Mouse (Mus musculus) limb, embryonic 15.5 days (tissue): ENCODE results near the gene Mgll. TPM values are rescaled to one million over a fixed set of nuclear protein-coding genes. Genes with fewer than 3 reads are reported as not detected.
A peak's percentile ranks its signal among the peaks of the same experiment; 100 is the strongest.

ENCODE experiments used
- ATAC-seq: fragments of 200-750 bp; cut with Nextera tagmentation; 2 replicates; pipeline ENCODE4 v1.8.0; 2017; ENCODE audit warnings: low read depth, moderate TSS enrichment; ENCODE audit not compliant: insufficient number of reproducible peaks, low FRiP score, low TSS enrichment
- H3K27ac ChIP-seq: fragments of 300-500 bp; sonication (generic); 2 replicates; pipeline ENCODE4 v1.5.1; 2015; ENCODE audit warnings: moderate library complexity, mild to moderate bottlenecking, inconsistent platforms
- H3K27me3 ChIP-seq: fragments of 300-500 bp; sonication (generic); 2 replicates; pipeline ENCODE4 v1.6.1; 2015; ENCODE audit warnings: inconsistent platforms
- H3K36me3 ChIP-seq: fragments of 300-500 bp; sonication (generic); 2 replicates; pipeline ENCODE4 v1.6.1; 2015; ENCODE audit warnings: inconsistent platforms
- H3K4me1 ChIP-seq: fragments of 300-500 bp; sonication (generic); 2 replicates; pipeline ENCODE4 v1.6.1; 2015; ENCODE audit warnings: inconsistent platforms
- H3K4me2 ChIP-seq: fragments of 300-500 bp; sonication (generic); 2 replicates; pipeline ENCODE4 v1.6.1; 2015; ENCODE audit warnings: mild to moderate bottlenecking, inconsistent platforms
- H3K4me3 ChIP-seq: fragments of 300-500 bp; sonication (generic); 2 replicates; pipeline ENCODE4 v1.5.1; 2015; ENCODE audit warnings: mild to moderate bottlenecking, inconsistent platforms
- H3K9ac ChIP-seq: fragments of 300-500 bp; sonication (generic); 2 replicates; pipeline ENCODE4 v1.6.1; 2015; ENCODE audit warnings: inconsistent platforms
- H3K9me3 ChIP-seq: fragments of 300-500 bp; sonication (generic); 2 replicates; pipeline ENCODE4 v1.6.1; 2016; ENCODE audit warnings: inconsistent platforms
- WGBS: fragments of 180-500 bp; shearing (Covaris S2); methylation state at CpG from one replicate; pipeline ENCODE4 v1.1.7; 2015; 5-methylcytosine and 5-hydroxymethylcytosine counted together
- polyA plus RNA-seq: library from polyadenylated mRNA; unstranded; fragments of >200 nt; fragmentation: Nextera tagmentation; extraction: Ambion mirVana; gene quantifications from 2 replicates; pipeline ENCODE4 v1.2.1, GENCODE M21; 2015

Gene Mgll
- 21.1 and 21.9 TPM in 2 replicates for polyA plus RNA-seq

DNA sequence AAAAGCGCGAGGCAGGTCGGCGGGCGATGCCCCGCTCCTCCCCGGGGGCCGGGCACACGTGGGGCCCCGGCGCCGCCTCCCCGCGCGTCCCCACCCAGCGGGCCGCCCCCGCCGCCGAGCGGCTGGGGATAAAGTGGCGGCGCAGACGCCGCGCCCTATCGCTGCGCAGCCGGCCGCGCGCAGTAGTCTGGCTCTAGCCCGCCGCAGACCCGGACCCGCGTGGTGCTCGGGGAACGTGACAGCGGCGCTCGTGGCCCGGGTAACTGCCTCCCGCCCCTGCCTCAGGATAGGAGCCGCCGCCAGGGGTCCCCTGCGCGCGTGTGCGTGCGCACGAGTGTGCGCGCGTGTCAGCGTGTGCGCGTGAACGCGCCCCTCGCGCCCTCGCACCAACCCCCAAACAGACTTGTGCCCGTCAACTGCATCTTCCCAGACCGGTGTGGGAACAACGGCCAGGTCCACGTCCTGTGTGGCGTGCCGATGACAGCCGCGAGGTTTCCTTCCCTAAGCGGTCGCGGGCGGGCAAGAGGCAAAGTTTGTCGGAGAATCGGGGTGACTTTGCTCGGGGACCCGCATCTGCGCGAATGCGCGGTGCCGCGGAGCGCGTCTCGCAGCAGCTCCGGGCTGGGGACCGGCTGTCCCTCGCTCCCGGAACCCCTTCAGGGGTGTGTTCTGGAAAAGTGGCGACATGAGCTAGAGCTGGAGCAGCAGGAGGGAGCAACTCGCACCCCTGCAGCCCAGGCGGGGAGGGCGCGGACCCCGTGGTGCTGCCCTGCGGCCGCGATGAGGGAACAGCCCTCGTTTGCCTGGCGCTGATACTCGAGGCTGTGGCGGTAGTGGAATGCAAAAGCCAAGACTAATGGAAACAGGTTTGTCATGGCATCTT lies at the start of gene Mgll:
Mgll (plus strand) TSS at position 100 of the 883 bp plus-strand sequence.
- H3K4me2 ChIP-seq = peak within 1 kb of the TSS; percentile 94
- H3K9ac ChIP-seq = peak within 1 kb of the TSS; percentile 45
- peak within 1 kb of the TSS; percentile 67 for H3K4me3 ChIP-seq
- peak; percentile 68 for ATAC-seq
- H3K9me3 ChIP-seq = no peaks in the 10 kb centered on the region
- peaks cover 11% of the 10 kb centered on the region for H3K4me1 ChIP-seq
- peak within 1 kb of the TSS; percentile 66 for H3K27ac ChIP-seq
- WGBS = under 1% methylated on average over 104 of the region's 105 CpGs
- no peaks in the 10 kb centered on the region for H3K36me3 ChIP-seq
- H3K27me3 ChIP-seq = peaks cover 4% of the 10 kb centered on the region; the same call in 1 of the 2 replicates

DNA sequence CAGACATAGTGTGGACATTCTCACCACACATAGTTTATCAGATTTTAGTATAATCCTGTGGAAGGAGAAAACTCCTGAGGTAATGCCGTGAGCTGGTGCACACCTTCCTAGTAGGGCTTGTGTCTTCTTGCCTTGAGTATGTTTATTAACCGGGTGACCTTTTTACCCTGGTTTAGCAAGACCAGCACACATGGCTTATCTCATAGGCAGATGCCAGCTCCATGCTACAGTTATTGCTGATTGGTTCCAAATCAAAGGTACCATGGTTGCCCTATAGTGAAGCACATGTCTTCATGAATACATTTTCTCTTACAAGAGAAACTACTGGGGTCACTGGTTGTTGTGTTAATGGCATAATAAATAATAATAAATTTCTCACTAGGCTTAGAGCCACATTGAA lies 48.4 kb upstream of the Mgll start:
- no peak overlapping the region for H3K4me2 ChIP-seq
- no peaks in the 10 kb centered on the region for H3K4me1 ChIP-seq
- H3K36me3 ChIP-seq = no peaks in the 10 kb centered on the region
- H3K4me3 ChIP-seq = no peak overlapping the region
- H3K9ac ChIP-seq = no peak overlapping the region
- no peak for ATAC-seq
- H3K27me3 ChIP-seq = no peaks in the 10 kb centered on the region
- 77% methylated on average over 2 of the region's 2 CpGs for WGBS
- no peak overlapping the region for H3K27ac ChIP-seq
- H3K9me3 ChIP-seq = no peaks in the 10 kb centered on the region

- ATAC-seq = no peak
- WGBS = 85% methylated on average over 6 of the region's 6 CpGs
These were observed 47.2 kb upstream of the Mgll start for GRCm38 (mm10) chr6:88676753-88677736.

GRCm38 (mm10) chr6:88677738-88678137 lies 46.5 kb upstream of the Mgll start:
- Histone ChIP-seq H3K9ac (no peak overlapping the region), H3K4me2 (no peak overlapping the region), H3K4me1 (no peaks in the 10 kb centered on the region), H3K27ac (no peak overlapping the region), H3K36me3 (no peaks in the 10 kb centered on the region), H3K9me3 (no peaks in the 10 kb centered on the region), H3K27me3 (no peaks in the 10 kb centered on the region), H3K4me3 (no peak overlapping the region)
- WGBS = 64% methylated on average over 2 of the region's 2 CpGs
- no peak for ATAC-seq

More at GRCm38 (mm10) chr6:88676753-88677736, 47.2 kb upstream of the Mgll start:
- Histone ChIP-seq H3K4me1 (no peaks in the 10 kb centered on the region), H3K9ac (no peak overlapping the region), H3K27me3 (no peaks in the 10 kb centered on the region), H3K27ac (no peak overlapping the region), H3K36me3 (no peaks in the 10 kb centered on the region), H3K9me3 (no peaks in the 10 kb centered on the region), H3K4me3 (no peak overlapping the region), H3K4me2 (no peak overlapping the region)

DNA sequence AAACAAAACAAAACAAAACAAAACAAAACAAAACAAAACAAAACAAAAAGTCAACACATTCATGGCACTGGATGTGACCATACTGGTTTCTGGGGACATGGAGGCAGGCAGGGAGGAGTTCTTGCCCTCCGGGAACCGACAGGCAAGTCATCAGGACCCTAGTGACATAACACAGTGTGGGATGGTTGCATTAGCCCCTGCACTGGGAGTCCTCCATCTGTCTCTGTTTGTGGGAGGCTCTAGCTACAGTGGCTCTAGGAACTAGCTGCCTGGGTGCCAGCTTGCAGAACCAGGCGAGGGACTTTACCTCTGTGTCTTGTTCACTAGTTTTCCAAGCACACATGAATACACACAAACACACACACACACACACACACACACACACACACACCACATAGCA lies 43.2 kb upstream of the Mgll start:
- no peak for ATAC-seq
- Histone ChIP-seq H3K9me3 (no peaks in the 10 kb centered on the region), H3K27ac (no peak overlapping the region), H3K4me1 (no peaks in the 10 kb centered on the region), H3K27me3 (no peaks in the 10 kb centered on the region), H3K36me3 (no peaks in the 10 kb centered on the region), H3K9ac (no peak overlapping the region), H3K4me2 (no peak overlapping the region), H3K4me3 (no peak overlapping the region)
- WGBS = 78% methylated on average over 3 of the region's 3 CpGs

DNA sequence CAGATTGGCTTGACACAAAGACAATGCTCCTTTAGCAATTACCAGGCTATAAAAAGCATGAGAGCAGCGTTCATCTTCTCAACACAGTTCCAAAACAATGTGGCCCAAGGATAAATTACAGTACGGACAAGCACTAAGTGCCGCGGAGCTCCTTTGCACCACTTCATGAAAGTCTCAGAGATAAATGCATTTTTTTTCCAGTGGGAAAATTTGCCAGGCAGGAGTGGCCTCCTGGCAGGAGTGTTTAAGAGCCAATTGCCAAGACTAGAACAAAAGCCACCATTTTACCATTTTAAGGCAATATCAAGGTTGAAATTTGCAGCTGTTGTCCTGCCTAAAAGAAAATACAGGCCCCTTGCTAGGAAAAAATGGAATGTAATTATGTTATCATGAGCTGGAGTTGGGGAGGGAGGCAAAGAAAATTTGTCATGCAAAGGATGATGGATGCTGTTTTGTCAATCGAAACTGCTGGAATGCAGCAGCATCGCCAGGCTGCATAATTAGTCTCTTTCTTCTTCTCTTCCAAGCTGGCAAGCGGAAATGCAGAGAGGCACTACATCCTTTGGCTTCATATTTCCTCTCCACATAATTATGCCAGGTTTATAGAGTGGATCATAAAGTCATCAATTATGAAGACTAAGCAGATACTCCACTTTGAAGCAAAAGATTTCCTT lies 40.7 kb upstream of the Mgll start:
- H3K9ac ChIP-seq = no peak overlapping the region
- no peak overlapping the region for H3K4me3 ChIP-seq
- H3K4me1 ChIP-seq = no peaks in the 10 kb centered on the region
- no peak overlapping the region for H3K27ac ChIP-seq
- WGBS = 53% methylated on average over 7 of the region's 7 CpGs
- no peak for ATAC-seq
- H3K9me3 ChIP-seq = no peaks in the 10 kb centered on the region
- no peaks in the 10 kb centered on the region for H3K27me3 ChIP-seq
- no peak overlapping the region for H3K4me2 ChIP-seq
- no peaks in the 10 kb centered on the region for H3K36me3 ChIP-seq

DNA sequence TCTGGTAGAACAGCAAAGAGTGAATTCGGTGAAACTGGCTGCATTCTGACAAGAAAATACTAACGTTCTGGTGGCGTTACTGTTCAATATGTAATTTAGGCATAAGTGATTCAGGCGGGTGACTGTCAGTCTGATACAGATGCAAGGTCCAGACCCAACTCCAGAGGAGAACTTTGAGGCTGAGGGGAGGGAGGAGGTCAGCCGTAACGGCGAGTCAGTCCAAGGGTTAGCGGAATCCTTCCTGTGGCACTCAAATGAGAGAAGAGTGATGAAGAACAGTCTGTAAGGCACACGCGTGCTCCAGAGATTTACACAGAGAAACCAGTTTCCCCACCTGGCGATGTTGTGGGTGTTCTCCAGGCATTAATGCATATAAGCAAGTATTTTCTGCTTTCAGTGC lies 36.0 kb upstream of the Mgll start:
- Histone ChIP-seq H3K27me3 (no peaks in the 10 kb centered on the region), H3K4me1 (no peaks in the 10 kb centered on the region), H3K9me3 (no peaks in the 10 kb centered on the region), H3K27ac (no peak overlapping the region), H3K36me3 (no peaks in the 10 kb centered on the region), H3K4me2 (no peak overlapping the region), H3K4me3 (no peak overlapping the region), H3K9ac (no peak overlapping the region)
- no peak for ATAC-seq
- 81% methylated on average over 11 of the region's 11 CpGs for WGBS

GRCm38 (mm10) chr6:88688712-88689111 lies 35.5 kb upstream of the Mgll start:
- Histone ChIP-seq H3K4me2 (no peak overlapping the region), H3K9me3 (no peaks in the 10 kb centered on the region), H3K27ac (no peak overlapping the region), H3K4me3 (no peak overlapping the region), H3K9ac (no peak overlapping the region), H3K27me3 (no peaks in the 10 kb centered on the region), H3K36me3 (no peaks in the 10 kb centered on the region), H3K4me1 (no peaks in the 10 kb centered on the region)
- no peak for ATAC-seq
- WGBS = 66% methylated on average over 3 of the region's 3 CpGs

GRCm38 (mm10) chr6:88690211-88690610 lies 34.0 kb upstream of the Mgll start:
- H3K4me1 ChIP-seq = no peaks in the 10 kb centered on the region
- no peak overlapping the region for H3K9ac ChIP-seq
- H3K4me2 ChIP-seq = no peak overlapping the region
- H3K27me3 ChIP-seq = no peaks in the 10 kb centered on the region
- H3K27ac ChIP-seq = no peak overlapping the region
- H3K4me3 ChIP-seq = no peak overlapping the region
- H3K9me3 ChIP-seq = no peaks in the 10 kb centered on the region
- H3K36me3 ChIP-seq = no peaks in the 10 kb centered on the region
- WGBS = 58% methylated on average over 3 of the region's 3 CpGs
- no peak for ATAC-seq

DNA sequence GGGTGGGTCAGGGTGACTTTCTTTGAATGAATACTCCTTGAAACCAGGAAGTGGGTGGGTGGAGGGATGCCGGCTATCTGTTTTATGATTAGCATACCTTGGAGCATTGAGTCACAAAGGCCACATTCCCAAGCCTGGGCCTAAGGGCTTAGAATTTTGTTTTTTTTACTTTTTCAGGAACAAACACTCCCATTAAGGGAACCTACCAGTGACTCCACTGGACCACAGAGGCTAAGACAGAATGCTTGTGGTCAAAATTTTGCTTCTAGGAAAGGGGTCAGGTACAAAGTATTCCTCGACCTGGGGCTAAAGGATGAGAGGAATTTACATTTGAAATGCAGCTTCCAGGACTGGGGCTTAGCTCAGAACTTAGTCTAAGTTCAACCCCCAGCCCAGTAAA lies 32.9 kb upstream of the Mgll start:
- Histone ChIP-seq H3K36me3 (no peaks in the 10 kb centered on the region), H3K4me1 (no peaks in the 10 kb centered on the region), H3K4me3 (no peak overlapping the region), H3K9me3 (no peaks in the 10 kb centered on the region), H3K9ac (no peak overlapping the region), H3K4me2 (no peak overlapping the region), H3K27ac (no peak overlapping the region), H3K27me3 (no peaks in the 10 kb centered on the region)
- no peak for ATAC-seq
- 78% methylated on average over 2 of the region's 2 CpGs for WGBS

DNA sequence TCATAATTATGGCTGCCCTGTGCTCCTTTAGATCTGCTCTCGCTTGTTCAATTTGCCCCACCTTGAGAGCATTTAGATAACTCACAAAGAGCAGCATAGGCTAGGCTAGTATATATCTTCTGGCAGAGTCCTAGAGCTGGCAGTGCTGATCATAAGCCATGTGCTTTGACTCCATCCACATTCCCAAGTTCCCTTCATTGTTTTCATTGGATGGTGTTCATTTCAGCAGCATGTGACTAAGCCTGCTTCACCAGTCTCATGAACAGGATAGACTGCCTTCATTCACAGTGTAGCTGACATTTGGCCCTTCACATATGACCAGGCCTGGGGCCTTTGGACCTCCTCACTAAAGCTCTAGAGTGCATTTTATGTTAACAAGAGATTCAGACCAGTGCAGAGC lies 21.3 kb upstream of the Mgll start:
- Histone ChIP-seq H3K9ac (no peak overlapping the region), H3K27ac (no peak overlapping the region), H3K4me1 (no peaks in the 10 kb centered on the region), H3K4me2 (no peak overlapping the region), H3K36me3 (no peaks in the 10 kb centered on the region), H3K9me3 (no peaks in the 10 kb centered on the region), H3K27me3 (no peaks in the 10 kb centered on the region), H3K4me3 (no peak overlapping the region)
- WGBS = 87% methylated on average over 1 of the region's 1 CpGs
- ATAC-seq = no peak
